Mouse (Mus musculus) urinary bladder, postnatal 4 days (tissue): Measurements from ENCODE around the gene Plk3.

Experiments used
- DNase-seq, 2 experiments: peaks; one replicate each; pipeline ENCODE4 v3.0.0; 2021 to 2022; ENCODE audit warnings: low spot score in 2 of 2

Plk3 gene

GRCm38 (mm10) chr4:117119636-117120035 lies 14.1 kb downstream of the Plk3 start:
- no peak for DNase-seq

- no peak for DNase-seq
Observed at GRCm38 (mm10) chr4:117117931-117118330, 15.8 kb downstream of the Plk3 start.

- DNase-seq, result no peak
Observed at GRCm38 (mm10) chr4:117115592-117115991, 18.2 kb downstream of the Plk3 start.

- no peak for DNase-seq
Observed at GRCm38 (mm10) chr4:117113237-117113636, 20.5 kb downstream of the Plk3 start.

GRCm38 (mm10) chr4:117110985-117111384 lies 22.8 kb downstream of the Plk3 start:
- no peak for DNase-seq

GRCm38 (mm10) chr4:117110249-117110648 lies 23.5 kb downstream of the Plk3 start:
- no peak for DNase-seq

- DNase-seq, result no peak
Observed at GRCm38 (mm10) chr4:117109330-117109729, 24.4 kb downstream of the Plk3 start.

- DNase-seq, result no peak
Observed at GRCm38 (mm10) chr4:117108524-117108849, 25.3 kb downstream of the Plk3 start.

- DNase-seq, result no peak
Observed at GRCm38 (mm10) chr4:117107813-117108523, 25.8 kb downstream of the Plk3 start.

- DNase-seq, result no peak
Observed at GRCm38 (mm10) chr4:117105127-117105526, 28.6 kb downstream of the Plk3 start.

GRCm38 (mm10) chr4:117104672-117105071 lies 29.1 kb downstream of the Plk3 start:
- DNase-seq, result no peak

GRCm38 (mm10) chr4:117101218-117101617 lies 32.5 kb downstream of the Plk3 start:
- DNase-seq, result no peak

GRCm38 (mm10) chr4:117100036-117100435 lies 33.7 kb downstream of the Plk3 start:
- DNase-seq, result no peak

GRCm38 (mm10) chr4:117098764-117099036 lies 35.1 kb downstream of the Plk3 start:
- no peak for DNase-seq

GRCm38 (mm10) chr4:117097969-117098763 lies 35.6 kb downstream of the Plk3 start:
- DNase-seq, result no peak

- no peak for DNase-seq
Observed at GRCm38 (mm10) chr4:117096666-117097065, 37.1 kb downstream of the Plk3 start.

GRCm38 (mm10) chr4:117095551-117096452 lies 38.0 kb downstream of the Plk3 start, which contains the start of gene Ptch2:
Ptch2 (plus strand) TSS chr4:117096075.
- DNase-seq, result peak; percentile 86 to 90

- DNase-seq, result no peak
Observed at GRCm38 (mm10) chr4:117094626-117095361, 39.0 kb downstream of the Plk3 start.

GRCm38 (mm10) chr4:117090586-117090985 lies 43.2 kb downstream of the Plk3 start:
- no peak for DNase-seq

- DNase-seq, result no peak
Observed at GRCm38 (mm10) chr4:117087948-117088640, 45.7 kb downstream of the Plk3 start.
